Mouse (Mus musculus) liver, embryonic 14.5 days (tissue): ENCODE measurements around the gene Gm26602. TPM values are rescaled to one million over a fixed set of nuclear protein-coding genes. Genes with fewer than 3 reads are reported as not detected.
A peak's percentile ranks its signal among the peaks of the same experiment; 100 is the strongest.
"Not testable (repeated sequence)": the region's sequence is repeated elsewhere in the genome, so short reads cannot be mapped to it uniquely, and the experiment has no call there.

Experiments used
- ATAC-seq: fragments of 200-750 bp; cut with Nextera tagmentation; 2 replicates; pipeline ENCODE4 v1.8.0; 2017; ENCODE audit warnings: moderate number of reproducible peaks, mild to moderate bottlenecking, moderate library complexity; ENCODE audit not compliant: insufficient read depth
- DNase-seq, 3 experiments: peaks; one replicate each; pipeline ENCODE4 v3.0.0-alpha.2; 2012 to 2013; ENCODE audit warnings: low read depth in 3 of 3, low spot score in 3 of 3
- H3K27ac ChIP-seq: fragments of 300-500 bp; sonication (generic); 2 replicates; pipeline ENCODE4 v1.5.1; 2014; ENCODE audit warnings: moderate library complexity, mild to moderate bottlenecking, control low read depth, inconsistent platforms
- H3K27me3 ChIP-seq: fragments of 300-500 bp; sonication (generic); 2 replicates; pipeline ENCODE4 v1.6.1; 2014; ENCODE audit warnings: mild to moderate bottlenecking, low read length, moderate library complexity; ENCODE audit not compliant: control insufficient read depth, insufficient read depth
- H3K36me3 ChIP-seq: fragments of 300-500 bp; sonication (generic); replicated peaks from 2 replicates; pipeline ENCODE4 v1.6.1; 2014; ENCODE audit warnings: low read depth; ENCODE audit not compliant: control insufficient read depth, insufficient read depth
- H3K4me1 ChIP-seq, 2 experiments: fragments of 200-500 bp in 1 of 2; fragments of 300-500 bp in 1 of 2; sonication (generic) in 1 of 2; replicated peaks; 2 replicates each; pipeline ENCODE4 v1.6.1; 2012 to 2014; ENCODE audit warnings: antibody characterized with exemption in 1 of 2, inconsistent platforms in 1 of 2, low read length in 1 of 2; ENCODE audit not compliant: control insufficient read depth in 2 of 2, insufficient read depth in 2 of 2
- H3K4me2 ChIP-seq: fragments of 300-500 bp; sonication (generic); 2 replicates; pipeline ENCODE4 v1.6.1; 2014; ENCODE audit warnings: low read depth, mild to moderate bottlenecking, control low read depth, moderate library complexity
- H3K4me3 ChIP-seq, 2 experiments: fragments of 200-500 bp in 1 of 2; fragments of 300-500 bp in 1 of 2; sonication (generic) in 1 of 2; 2 replicates each; pipeline ENCODE4 v1.5.1; 2012 to 2014; ENCODE audit warnings: low read depth in 2 of 2, low read length in 2 of 2, mild to moderate bottlenecking in 2 of 2, control low read depth in 1 of 2, inconsistent platforms in 1 of 2, moderate library complexity in 1 of 2; ENCODE audit not compliant: insufficient read depth in 1 of 2
- H3K9ac ChIP-seq: fragments of 300-500 bp; sonication (generic); replicated peaks from 2 replicates; pipeline ENCODE4 v1.6.1; 2014; ENCODE audit warnings: mild to moderate bottlenecking, control low read depth, moderate library complexity
- H3K9me3 ChIP-seq: fragments of 300-500 bp; sonication (generic); 2 replicates; pipeline ENCODE4 v1.6.1; 2016; ENCODE audit warnings: low read length, mixed read lengths; ENCODE audit not compliant: control insufficient read depth
- CTCF ChIP-seq: IDR thresholded peaks from 2 replicates; pipeline ENCODE4 v1.5.1; 2016; ENCODE audit warnings: antibody characterized with exemption, low read depth, control low read depth
- EP300 ChIP-seq: IDR thresholded peaks from 2 replicates; pipeline ENCODE4 v1.6.1; 2016; ENCODE audit warnings: antibody characterized with exemption, low read depth
- WGBS: fragments of 180-500 bp; shearing (Covaris S2); extraction: QIAGEN DNeasy Blood & Tissue Kit; methylation state at CpG from one replicate; pipeline ENCODE4 v1.1.7; 2014; ENCODE audit not compliant: insufficient replicate concordance; 5-methylcytosine and 5-hydroxymethylcytosine counted together
- polyA plus RNA-seq, 2 experiments: library from polyadenylated mRNA; depleted of rRNA in 1 of 2; stranded (reverse) in 1 of 2; unstranded in 1 of 2; fragments of >200 nt; fragmentation: Nextera tagmentation in 1 of 2; extraction: Ambion mirVana in 1 of 2; gene quantifications; 2 replicates each; pipeline versions ENCODE4 v1.2.1 to v1.2.3; 2012 to 2014

Gene Gm26602
- polyA plus RNA-seq, 2 experiments: not detected

DNA sequence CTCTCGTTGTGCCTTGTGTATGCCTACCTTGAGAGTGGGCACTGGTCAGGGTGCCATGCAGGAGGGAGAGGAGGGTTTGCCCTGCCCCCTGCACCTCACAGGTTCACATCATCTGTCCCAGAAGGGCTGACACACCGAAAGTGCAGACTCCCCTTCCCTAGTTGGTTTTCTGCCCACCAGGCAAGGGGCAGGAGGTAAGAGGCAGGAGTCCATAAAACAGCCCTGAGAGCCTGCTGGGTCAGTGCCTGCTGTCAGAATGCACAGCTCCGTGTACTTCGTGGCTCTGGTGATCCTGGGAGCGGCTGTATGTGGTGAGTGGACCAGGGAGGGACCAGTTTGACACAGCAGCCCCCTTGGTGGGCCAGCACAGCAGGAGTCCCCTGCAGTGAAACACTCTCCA lies 20.0 kb upstream of the Gm26602 start, which contains the start of gene Cfd:
Gene Cfd (plus strand): TSS at position 184 of the 400 bp plus-strand sequence.
- DNase-seq (no peak), ATAC-seq (no peak)
- no peaks in the 10 kb centered on the region for H3K9me3 ChIP-seq
- no peaks in the 10 kb centered on the region for H3K4me1 ChIP-seq
- no peak for TF ChIP-seq CTCF
- TF ChIP-seq EP300: no peak
- no peak within 1 kb of the TSS for H3K27ac ChIP-seq
- no peak within 1 kb of the TSS for H3K9ac ChIP-seq
- no peaks in the 10 kb centered on the region for H3K27me3 ChIP-seq
- no peak within 1 kb of the TSS for H3K4me2 ChIP-seq
- no peak within 1 kb of the TSS for H3K4me3 ChIP-seq
- no peaks in the 10 kb centered on the region for H3K36me3 ChIP-seq
- WGBS: 49% methylated on average over 5 of the region's 5 CpGs

DNA sequence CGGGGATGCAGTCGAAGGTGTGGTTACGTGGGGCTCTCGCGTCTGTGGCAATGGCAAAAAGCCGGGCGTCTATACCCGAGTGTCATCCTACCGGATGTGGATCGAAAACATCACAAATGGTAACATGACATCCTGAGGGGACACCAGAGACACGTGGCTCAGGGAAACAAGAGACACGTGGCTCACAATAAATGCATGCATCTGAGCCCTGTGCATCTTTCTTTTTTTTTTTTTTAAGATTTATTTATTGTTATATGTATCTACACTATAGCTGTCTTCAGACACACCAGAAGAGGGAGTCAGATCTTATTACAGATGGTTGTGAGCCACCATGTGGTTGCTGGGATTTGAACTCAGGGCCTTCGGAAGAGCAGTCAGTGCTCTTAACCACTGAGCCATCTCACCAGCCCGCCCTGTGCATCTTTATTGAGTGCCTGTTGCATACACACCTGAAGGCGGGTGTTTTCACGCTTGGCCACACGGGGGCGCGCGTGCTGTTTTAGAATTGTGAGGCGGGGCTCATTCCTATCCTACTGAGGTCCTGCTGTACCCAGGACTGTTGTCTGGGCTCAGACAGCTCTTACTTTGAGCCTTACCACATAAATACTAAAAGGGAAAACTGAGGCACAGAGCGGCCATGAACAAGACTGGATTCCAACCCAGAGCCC lies 18.1 kb upstream of the Gm26602 start:
- peak; percentile 93 for TF ChIP-seq CTCF
- H3K4me2 ChIP-seq, H3K9ac ChIP-seq, H3K36me3 ChIP-seq, H3K9me3 ChIP-seq, H3K4me1 ChIP-seq, H3K4me3 ChIP-seq, H3K27ac ChIP-seq, H3K27me3 ChIP-seq: not testable (repeated sequence)
- DNase-seq: peak in 1 of 3 experiments; percentile 57
- WGBS: 39% methylated on average over 22 of the region's 22 CpGs
- peak; percentile 31; the same call in 1 of the 2 replicates for ATAC-seq

DNA sequence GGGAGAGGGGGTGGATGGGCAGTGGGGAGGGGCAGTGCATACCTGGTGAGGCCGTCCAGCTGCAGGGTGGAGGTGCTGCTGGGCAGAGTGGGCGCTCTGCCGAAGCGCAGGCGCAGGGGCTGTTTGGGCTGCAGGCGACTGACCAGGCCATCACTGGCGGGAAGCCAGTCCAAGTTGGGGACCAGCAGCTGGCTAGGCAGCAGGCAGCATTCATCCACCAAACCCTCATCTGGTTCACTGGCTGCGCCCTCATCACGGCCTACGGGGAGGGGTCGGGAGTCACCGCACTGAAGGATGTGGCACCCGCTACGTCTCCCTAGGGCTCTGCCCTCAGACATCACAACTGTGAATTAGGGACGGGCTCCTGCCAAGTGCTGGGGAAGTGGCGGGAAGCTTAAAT lies 14.3 kb upstream of the Gm26602 start:
- no peaks in the 10 kb centered on the region for H3K9me3 ChIP-seq
- TF ChIP-seq CTCF (no peak), EP300 (no peak)
- H3K4me2 ChIP-seq: no peak overlapping the region
- no peak overlapping the region for H3K27ac ChIP-seq
- no peaks in the 10 kb centered on the region for H3K27me3 ChIP-seq
- no peak overlapping the region for H3K4me3 ChIP-seq
- DNase-seq: no peak
- 86% methylated on average over 16 of the region's 16 CpGs for WGBS
- no peak for ATAC-seq
- H3K4me1 ChIP-seq: no peaks in the 10 kb centered on the region
- no peak overlapping the region for H3K9ac ChIP-seq
- no peaks in the 10 kb centered on the region for H3K36me3 ChIP-seq

DNA sequence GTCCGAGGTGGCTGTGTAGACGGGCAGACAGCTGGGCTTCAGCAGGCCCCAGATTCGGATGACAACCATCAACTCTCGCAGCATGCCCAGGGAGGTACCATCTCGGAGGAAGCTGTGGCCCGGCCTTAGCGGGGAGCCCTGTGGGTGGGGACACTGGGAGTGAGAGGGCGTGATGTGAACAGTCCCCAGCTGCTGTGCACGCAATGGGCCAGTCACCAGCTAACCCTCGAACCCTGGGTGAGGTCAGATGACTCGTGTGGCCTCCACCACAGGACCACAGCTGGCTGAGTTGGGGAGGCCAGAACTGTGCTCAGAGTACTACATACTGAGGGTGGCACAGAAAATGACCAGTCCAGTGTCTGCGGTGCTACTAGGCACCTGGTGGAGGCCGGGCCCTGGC lies 13.8 kb upstream of the Gm26602 start:
- no peak overlapping the region for H3K27ac ChIP-seq
- WGBS: 79% methylated on average over 13 of the region's 13 CpGs

DNA sequence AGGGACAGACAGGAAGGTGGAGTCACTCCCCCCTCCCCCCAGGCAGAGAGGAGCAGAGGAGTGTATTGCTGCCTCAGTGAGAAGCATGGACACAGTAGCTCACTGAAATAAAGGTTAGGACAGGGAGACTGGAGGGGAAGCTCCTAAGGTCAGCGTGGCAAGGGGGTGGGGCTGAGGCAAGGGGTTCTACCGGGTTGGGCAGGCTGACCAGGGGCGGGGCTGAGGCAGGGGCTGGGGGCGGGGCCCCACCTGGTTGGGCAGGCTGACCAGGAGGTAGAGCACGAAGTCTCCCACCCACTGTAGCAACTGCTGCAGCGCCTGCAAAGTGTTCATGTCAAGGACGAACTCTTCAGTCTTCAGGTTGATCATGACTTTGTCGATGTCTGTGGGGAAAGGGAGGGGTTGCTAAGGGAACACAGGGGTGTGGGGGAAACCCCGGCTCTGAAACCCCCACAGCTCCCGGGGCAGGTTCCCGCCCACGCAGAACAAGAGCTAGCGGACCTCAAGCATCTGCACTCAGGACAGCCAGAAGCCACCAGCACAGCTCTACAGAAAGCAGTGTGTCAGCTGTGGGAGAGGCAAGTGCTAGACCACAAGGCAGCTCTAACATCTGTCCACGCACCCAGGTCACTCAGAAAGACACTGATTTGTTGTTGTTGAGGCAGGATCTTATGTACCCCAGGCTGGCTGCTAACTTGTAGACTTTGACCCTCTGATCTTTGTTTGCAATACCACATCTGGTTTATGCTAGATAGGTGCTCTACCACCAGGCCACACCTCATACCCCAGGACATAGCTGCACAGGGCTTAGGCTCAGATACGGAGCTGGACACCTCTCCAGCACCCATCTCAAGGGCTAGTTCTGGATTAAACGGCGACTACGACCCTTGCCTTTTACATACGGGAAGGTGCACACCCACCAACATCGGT lies 13.1 kb upstream of the Gm26602 start:
- Histone ChIP-seq H3K36me3 (no peaks in the 10 kb centered on the region), H3K27me3 (no peaks in the 10 kb centered on the region), H3K4me1 (no peaks in the 10 kb centered on the region), H3K27ac (no peak overlapping the region; the same call in 1 of the 2 replicates), H3K9me3 (no peaks in the 10 kb centered on the region), H3K4me2 (peak overlapping the region; percentile 28), H3K4me3 (0 out of 4 replicates have a peak overlapping the region, but pooled peaks of 1 of the 2 experiments have one; percentile 9), H3K9ac (no peak overlapping the region)
- TF ChIP-seq EP300 (no peak), CTCF (no peak)
- ATAC-seq (peak; percentile 64), DNase-seq (no peak)
- 54% methylated on average over 20 of the region's 20 CpGs for WGBS

More for the DNA sequence above, 13.8 kb upstream of the Gm26602 start:
- Histone ChIP-seq H3K36me3 (no peaks in the 10 kb centered on the region), H3K4me3 (no peak overlapping the region), H3K9ac (no peak overlapping the region), H3K27me3 (no peaks in the 10 kb centered on the region), H3K9me3 (no peaks in the 10 kb centered on the region), H3K4me2 (no peak overlapping the region), H3K4me1 (no peaks in the 10 kb centered on the region)
- no peak for TF ChIP-seq EP300
- TF ChIP-seq CTCF: no peak
- no peak for DNase-seq
- ATAC-seq: peak; percentile 7; the same call in 1 of the 2 replicates
